Mouse (Mus musculus): ENCODE measurements around the gene Slc16a14. TPM values are rescaled to one million over a fixed set of nuclear protein-coding genes. Genes with fewer than 3 reads are reported as not detected.

Slc16a14 gene
- polyA plus RNA-seq, 1 experiment from 2014 or later: 2.6 TPM

Other genes with a start within 250 kb of the Slc16a14 start
- 10.6 and 18.8 TPM in 2 replicates for gene Dner, start 238.9 kb downstream of the Slc16a14 start, polyA plus RNA-seq (2016; fragmentation: Nextera tagmentation; extraction: Ambion mirVana)
- gene Fbxo36, start 95.3 kb downstream of the Slc16a14 start, polyA plus RNA-seq (2016; fragmentation: Nextera tagmentation; extraction: Ambion mirVana): 9.8 and 10.9 TPM in 2 replicates
- 70.3 and 86.5 TPM in 2 replicates for gene Trip12, start 94.6 kb downstream of the Slc16a14 start, polyA plus RNA-seq (2016; fragmentation: Nextera tagmentation; extraction: Ambion mirVana)
- not detected in 2 replicates for gene Gm10553, start 165.0 kb upstream of the Slc16a14 start, polyA plus RNA-seq (2016; fragmentation: Nextera tagmentation; extraction: Ambion mirVana)
- gene A530032D15Rik, start 174.7 kb upstream of the Slc16a14 start, polyA plus RNA-seq (2016; fragmentation: Nextera tagmentation; extraction: Ambion mirVana): not detected in 2 replicates

Data from midbrain, embryonic 10.5 days (tissue).